Mouse (Mus musculus) induced T-regulatory cell, adult 2 months (primary cell): ENCODE measurements around the gene Napepld.
"Not testable (repeated sequence)": the region's sequence is repeated elsewhere in the genome, so short reads cannot be mapped to it uniquely, and the experiment has no call there.

ENCODE experiments used
- DNase-seq: peaks from one replicate; pipeline ENCODE4 v3.0.0-alpha.2; 2012; ENCODE audit warnings: low read depth

The Napepld gene

DNA sequence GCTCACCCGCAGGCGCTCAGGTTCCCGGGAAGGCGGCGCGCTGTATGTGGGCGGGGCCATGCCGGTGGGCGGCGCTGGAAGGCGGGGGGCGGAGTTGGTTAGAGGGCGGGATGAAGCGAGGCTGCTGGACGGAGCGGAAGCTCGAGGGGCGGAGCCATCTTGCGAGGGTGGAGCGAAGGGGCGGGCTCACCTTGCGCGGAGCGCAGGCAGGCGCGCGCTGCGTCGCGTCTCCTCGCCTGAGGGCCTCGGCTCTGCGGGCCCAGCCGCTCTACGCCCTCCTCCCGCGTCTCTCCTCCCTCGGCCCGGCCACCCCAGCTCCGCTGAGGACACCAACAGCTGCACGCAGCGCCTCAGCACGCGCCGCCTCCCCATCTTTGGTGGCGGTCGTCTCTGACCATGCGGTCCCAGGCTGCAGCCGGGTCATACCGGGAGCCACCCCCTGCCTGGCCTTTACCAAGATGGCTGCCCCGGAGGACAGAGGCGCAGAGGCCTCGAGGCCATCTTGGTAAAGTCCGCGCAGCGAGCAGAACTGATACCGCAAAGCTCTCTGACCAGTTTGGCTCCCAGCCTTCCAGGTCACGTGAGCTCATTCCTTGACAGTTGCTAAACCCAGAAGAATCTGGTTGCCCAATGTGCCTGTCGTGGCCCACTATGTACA, at the start of gene Napepld:
Gene Napepld (minus strand): TSS at position 46 of the 658 bp plus-strand sequence.
- DNase-seq = peak; percentile 98

DNA sequence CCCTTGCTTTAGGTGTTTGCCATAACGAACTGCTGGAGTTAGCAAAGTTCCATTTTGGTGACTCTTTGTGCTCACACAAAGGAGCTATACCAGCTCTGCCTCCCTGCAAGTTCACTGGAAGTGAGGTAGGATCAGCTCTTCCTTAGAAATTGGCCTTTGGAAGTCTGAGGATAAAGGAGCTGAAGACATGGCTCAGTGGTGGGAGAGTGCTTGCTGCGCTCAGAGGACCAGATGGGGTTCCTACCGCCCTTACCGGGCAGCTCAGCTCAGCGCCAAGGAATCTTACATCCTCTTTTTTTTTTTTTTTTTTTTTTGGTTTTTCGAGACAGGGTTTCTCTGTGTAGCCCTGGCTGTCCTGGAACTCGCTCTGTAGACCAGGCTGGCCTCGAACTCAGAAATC, 44.8 kb upstream of the Napepld start:
- no peak for DNase-seq

GRCm38 (mm10) chr5:21744651-21745050, 43.5 kb upstream of the Napepld start:
- DNase-seq = no peak

DNA sequence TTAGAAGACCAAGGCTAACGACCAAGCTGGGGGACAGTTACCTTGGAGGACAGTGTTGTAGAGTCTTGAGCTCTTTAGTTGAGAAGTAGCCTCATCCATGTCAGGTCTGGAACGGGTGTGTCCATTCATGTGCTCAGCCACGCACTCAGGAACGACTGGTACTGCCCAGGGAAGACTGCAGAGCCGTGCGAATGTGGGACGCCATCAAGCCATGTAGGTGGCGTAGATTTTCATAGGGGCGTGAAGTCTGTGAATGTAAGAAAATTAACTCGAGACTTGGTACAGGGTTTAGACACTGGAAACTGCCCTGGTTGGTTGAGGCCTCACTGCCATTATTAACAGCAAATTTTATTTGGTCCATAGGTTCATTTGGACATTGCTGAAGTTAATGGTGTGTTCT, 42.4 kb upstream of the Napepld start:
- no peak for DNase-seq

GRCm38 (mm10) chr5:21739881-21740280, 38.7 kb upstream of the Napepld start:
- DNase-seq = no peak

DNA sequence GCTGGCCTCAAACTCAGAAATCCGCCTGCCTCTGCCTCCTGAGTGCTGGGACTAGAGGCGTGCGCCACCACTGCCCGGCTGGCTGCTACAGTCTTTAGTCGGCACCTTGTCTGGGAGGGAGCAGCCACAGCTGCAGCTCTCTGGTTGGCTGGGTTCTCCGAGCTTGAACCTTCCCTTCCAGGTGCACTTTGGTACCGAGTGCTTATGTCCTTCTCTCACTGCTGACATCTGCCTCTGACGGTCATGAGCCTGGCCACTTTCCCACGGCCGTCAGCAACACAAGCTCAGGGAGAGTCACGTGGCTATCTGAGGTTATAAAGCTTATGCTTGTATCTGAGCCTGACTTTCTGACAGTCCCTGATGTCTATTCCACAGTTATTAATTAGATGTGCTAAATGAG, 37.9 kb upstream of the Napepld start:
- no peak for DNase-seq

- DNase-seq = no peak
These were observed 36.4 kb upstream of the Napepld start for GRCm38 (mm10) chr5:21737620-21738019.

GRCm38 (mm10) chr5:21736956-21737585, 35.9 kb upstream of the Napepld start, which contains the start of gene Pmpcb:
TSS of gene Pmpcb (plus strand) at chr5:21737141.
- peak; percentile 95 for DNase-seq

DNA sequence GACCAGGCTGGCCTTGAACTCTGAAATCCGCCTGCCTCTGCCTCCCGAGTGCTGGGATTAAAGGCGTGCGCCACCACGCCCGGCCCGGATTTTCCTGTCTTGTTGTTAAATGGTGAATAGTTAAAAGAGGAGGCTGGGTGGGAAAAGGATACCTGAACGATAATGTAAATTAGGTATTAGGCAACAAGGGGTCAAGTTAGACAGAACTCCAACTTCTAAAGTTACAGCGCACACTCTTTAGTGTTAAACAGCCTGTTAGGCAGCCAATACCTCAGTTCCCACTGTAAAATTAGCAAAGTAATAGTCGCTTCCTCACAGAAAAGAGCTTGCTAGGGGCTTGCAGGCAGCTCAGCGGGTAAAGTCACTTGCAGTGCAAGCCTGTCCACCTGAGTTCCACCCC, 34.9 kb upstream of the Napepld start:
- DNase-seq = peak; percentile 16

DNA sequence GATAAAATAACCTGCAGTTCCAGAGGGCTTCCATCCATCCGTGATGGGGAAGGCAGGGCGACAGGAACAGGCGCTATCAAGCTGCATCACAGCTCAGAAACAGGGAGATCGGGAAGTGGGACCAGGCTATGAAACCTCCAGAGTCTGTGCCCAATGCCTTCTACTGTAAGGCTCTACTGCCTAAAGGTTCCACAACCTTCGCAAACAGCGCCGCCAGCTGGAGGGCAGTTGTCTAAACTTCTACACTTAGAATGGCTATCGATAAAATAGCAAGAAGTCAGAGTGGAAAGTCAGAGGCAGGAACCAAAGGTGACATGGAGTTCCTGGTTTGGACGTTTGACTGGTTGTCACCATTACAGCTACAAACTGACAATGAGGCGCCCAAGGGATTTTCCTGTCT, 34.4 kb upstream of the Napepld start:
- peak; percentile 88 for DNase-seq

GRCm38 (mm10) chr5:21735100-21735499, 33.9 kb upstream of the Napepld start:
- no peak for DNase-seq

- DNase-seq = no peak
These were observed 31.7 kb upstream of the Napepld start for GRCm38 (mm10) chr5:21732930-21733329.

DNA sequence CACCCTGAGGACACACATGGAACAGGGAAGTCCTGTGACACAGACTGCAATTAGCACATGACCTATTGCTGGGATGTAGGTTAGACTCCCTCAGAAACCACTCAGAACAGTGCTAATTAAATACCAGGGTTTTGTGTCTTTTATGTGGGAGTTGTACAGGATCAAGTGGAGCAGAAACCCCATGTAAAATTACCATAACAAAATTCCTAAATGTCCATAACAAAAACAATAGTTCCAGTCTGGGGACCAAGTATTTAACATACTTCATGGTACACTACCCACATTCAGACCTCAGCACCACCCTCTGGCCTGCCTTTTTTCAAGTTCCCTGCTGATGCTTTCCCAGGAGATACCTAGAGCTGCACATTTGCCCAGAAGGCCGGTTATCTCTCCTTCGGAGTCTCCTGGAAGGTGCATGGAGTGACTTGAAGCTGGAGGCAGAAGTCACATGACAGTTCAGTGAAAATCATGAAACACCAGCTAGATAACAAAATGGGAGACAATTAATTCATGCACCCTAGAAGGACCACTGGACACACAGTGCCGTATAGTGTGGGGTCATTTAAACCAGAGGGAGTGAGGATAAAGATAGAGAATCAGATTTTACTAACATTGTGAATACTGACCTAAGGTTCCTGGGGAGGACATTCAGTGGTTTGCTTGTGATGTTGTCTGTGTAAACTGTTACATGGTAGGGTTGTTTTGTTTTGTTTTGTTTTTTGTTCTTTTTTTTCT, 31.1 kb upstream of the Napepld start:
- no peak for DNase-seq

GRCm38 (mm10) chr5:21729107-21729506, 27.9 kb upstream of the Napepld start:
- no peak for DNase-seq

DNA sequence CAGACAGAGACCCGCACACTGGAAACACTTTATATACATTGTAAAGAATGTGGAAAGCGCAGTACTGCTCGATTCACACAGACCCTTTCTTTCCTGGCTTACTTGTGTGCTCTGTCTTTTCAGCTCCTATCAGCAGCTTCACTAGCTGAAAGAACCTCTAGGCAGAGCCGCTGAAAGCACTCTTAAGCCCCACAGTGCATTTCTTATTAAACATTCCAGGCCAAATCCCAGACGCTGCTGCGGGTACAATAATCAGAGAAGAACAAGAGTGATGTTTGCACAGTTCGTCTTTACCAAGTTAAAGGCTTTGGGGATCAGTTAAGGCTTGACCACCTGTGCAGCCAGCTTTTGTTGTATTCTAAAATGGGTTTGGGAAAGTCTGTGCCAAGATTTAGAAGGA, 23.7 kb upstream of the Napepld start:
- DNase-seq = no peak

GRCm38 (mm10) chr5:21724427-21724826, 23.2 kb upstream of the Napepld start:
- no peak for DNase-seq

GRCm38 (mm10) chr5:21719209-21719608, 18.0 kb upstream of the Napepld start:
- DNase-seq = no peak

DNA sequence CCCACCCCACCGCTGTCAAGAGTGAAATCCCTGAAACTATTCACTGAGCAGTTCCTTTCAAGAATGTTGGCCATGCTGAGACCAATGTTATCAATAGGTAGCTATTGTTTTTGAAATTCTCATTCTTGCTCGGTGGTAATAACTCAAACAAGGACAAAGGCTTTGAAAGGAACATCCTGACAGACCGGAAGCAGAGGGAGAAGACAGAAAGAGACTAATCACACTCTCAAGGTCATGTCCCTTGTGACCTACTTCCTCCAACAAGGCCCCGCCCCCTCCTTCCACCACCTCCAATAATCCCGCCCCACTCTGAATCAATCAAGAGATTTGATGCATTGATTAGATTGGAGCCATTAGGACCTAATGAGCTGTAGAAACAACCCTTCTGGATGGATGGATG, 17.4 kb upstream of the Napepld start:
- no peak for DNase-seq

DNA sequence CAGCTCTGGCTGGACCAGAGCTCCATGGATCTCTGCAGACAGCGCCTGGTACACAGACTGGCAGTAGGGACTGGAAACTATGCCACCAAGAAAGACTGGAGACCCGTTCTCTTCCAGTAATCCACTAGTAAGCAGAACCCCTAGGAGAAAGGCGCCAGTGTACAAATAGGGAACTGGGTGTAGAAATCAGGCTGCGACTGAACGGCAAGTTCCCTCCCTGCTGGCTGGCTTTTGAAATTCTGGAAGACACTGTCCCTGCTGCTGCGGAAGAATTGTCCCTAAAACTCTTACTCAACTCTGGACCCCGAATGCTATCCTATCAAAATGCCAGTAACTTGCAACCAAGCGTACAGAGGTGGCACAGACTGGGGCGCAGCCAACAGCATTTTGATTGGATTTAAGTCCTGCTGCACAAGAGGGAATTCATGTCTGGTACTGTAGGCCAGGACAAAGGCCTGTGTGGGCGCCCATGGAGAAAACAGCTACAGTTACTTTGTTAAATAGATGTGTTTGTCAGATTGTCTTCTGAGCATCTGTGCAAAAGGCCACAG, 16.0 kb upstream of the Napepld start:
- DNase-seq = no peak

DNA sequence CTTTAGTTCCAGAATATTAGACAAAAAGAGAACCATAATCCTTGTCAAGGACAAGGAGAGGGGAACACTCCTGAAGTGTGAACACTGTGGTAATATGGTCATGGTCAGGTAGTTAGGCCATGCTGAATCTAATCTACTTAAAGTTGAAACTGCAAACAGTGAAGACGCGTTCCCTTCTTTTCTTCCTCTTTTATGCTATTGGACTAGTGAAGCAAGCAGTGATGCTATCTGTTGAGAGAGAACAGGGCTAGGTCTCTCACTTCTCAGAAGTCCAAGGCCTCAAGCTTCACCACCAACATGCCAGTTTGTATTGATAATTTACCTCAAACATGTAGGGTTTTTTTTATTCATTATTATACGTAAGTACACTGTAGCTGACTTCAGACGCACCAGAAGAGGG, 13.3 kb upstream of the Napepld start:
- no peak for DNase-seq

GRCm38 (mm10) chr5:21712127-21712715, 11.0 kb upstream of the Napepld start:
- DNase-seq = no peak

DNA sequence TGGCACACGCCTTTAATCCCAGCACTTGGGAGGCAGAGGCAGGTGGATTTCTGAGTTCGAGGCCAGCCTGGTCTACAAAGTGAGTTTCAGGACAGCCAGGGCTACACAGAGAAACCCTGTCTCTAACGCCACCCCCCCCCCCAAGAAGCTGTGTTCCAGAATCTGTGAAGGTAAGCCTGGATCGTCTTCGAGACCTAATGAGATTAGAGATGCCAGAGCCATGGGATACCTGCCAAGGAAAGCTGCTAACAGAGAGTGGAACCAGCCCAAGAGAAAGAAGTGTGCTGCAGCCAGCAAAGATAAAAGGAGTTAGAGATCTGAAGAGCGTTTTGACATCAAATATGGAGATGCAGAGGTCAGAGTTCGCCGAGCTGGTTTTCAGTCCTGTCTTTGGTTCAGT, 6.8 kb upstream of the Napepld start:
- not testable (repeated sequence) for DNase-seq

GRCm38 (mm10) chr5:21706546-21706945, 5.3 kb upstream of the Napepld start:
- no peak for DNase-seq
